Mouse (Mus musculus) CH12.LX (cell line): ENCODE measurements at regions not wholly inside any gene's neighbourhood (a gene's known extent, or its start where the extent isn't known, plus 50 kb on each side); places are given as distances from the start of the nearest gene placed in this dataset.

ENCODE experiments used
- CHD1 ChIP-seq: IDR thresholded peaks from 2 replicates; pipeline ENCODE4 v1.6.1; 2012; ENCODE audit warnings: low read depth, low read length, improper control_type of control experiment, inconsistent platforms
- CTCF ChIP-seq, 2 experiments: IDR thresholded peaks in 1 of 2; conservative IDR thresholded peaks in 1 of 2; 2 replicates each; pipeline ENCODE4 v1.5.1; 2011 to 2012; ENCODE audit warnings: low read depth in 2 of 2, low read length in 2 of 2, improper control_type of control experiment in 1 of 2, inconsistent platforms in 1 of 2, mild to moderate bottlenecking in 1 of 2, moderate library complexity in 1 of 2
- EP300 ChIP-seq: IDR thresholded peaks from 2 replicates; pipeline ENCODE4 v1.6.1; 2011; ENCODE audit warnings: low read length, improper control_type of control experiment
- ETS1 ChIP-seq: conservative IDR thresholded peaks from 2 replicates; pipeline ENCODE4 v1.6.1; 2012; ENCODE audit warnings: low read depth, mild to moderate bottlenecking, inconsistent platforms, low read length, improper control_type of control experiment, moderate library complexity
- POLR2A ChIP-seq: IDR thresholded peaks from 2 replicates; pipeline ENCODE4 v1.6.1; 2011; ENCODE audit warnings: low read depth, mild to moderate bottlenecking, improper control_type of control experiment, low read length
- POLR2AphosphoS2 ChIP-seq: IDR thresholded peaks from 2 replicates; pipeline ENCODE4 v1.6.1; 2011; ENCODE audit warnings: low read depth, low read length, improper control_type of control experiment
- RAD21 ChIP-seq: IDR thresholded peaks from 2 replicates; pipeline ENCODE4 v1.6.1; 2011; ENCODE audit warnings: low read depth, mild to moderate bottlenecking, low read length, improper control_type of control experiment, moderate library complexity
- TCF12 ChIP-seq: IDR thresholded peaks from 2 replicates; pipeline ENCODE4 v1.6.1; 2014; ENCODE audit warnings: low read depth, mild to moderate bottlenecking, inconsistent platforms, low read length, improper control_type of control experiment
- USF1 ChIP-seq: IDR thresholded peaks from 2 replicates; pipeline ENCODE4 v1.6.1; 2014; ENCODE audit warnings: low read depth, mild to moderate bottlenecking, inconsistent platforms, low read length, improper control_type of control experiment

DNA sequence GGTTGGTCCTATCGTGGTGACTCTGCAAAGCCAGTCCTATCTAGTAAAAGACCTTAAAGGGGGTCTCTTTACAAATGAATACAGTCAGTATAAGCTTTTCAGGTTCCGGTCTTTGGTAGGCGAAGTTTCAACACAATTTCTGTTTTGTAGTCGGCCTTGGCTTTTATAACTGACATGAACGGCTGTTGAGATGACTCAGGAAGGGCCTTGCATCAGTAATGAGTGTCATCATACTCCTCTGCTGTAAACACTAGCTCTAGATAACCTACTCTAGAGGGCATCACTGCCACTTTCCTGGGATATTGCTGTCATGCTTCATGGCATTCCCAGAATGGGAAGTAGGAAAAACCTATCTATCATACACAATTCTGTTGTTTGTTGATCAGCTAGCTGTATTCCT is 312.9 kb downstream of the Klf5 start:
- no peak for TF ChIP-seq USF1
- TF ChIP-seq RAD21 = no peak
- TF ChIP-seq CTCF (conservative IDR thresholded peaks at IDR 0.05 in 1 of 2, IDR thresholded peaks at IDR 0.05 in 1 of 2; ENCODE audit: low read depth in 2 of 2, low read length in 2 of 2) = no peak
- no peak for TF ChIP-seq CHD1
- no peak for TF ChIP-seq TCF12
- no peak for TF ChIP-seq POLR2A
- no peak for TF ChIP-seq EP300
- TF ChIP-seq POLR2AphosphoS2 = no peak
- no peak for TF ChIP-seq ETS1
